ENCODE assay signal across 17 mouse cellular contexts in genomic region chr16:90360327-90360726, GRCm38 (mm10). TPM values are rescaled to one million over a fixed set of nuclear protein-coding genes. Genes with fewer than 3 reads are reported as not detected.
A peak's percentile ranks its signal among the peaks of the same experiment; 100 is the strongest.
DNase-seq lines count a peak whose midpoint lies in the region; ATAC-seq and TF ChIP-seq lines count a peak whose summit lies in the region.
"Had no signal": no experiment of that assay in that cellular context is flagged by ENCODE, and none has a peak within 500 bp of the region (broad histone marks: within the 10 kb centered on the region; RNA-seq: fewer than 3 reads in every experiment).

No protein-coding gene starts in this region.

- no peaks in the 10 kb centered on the region for H3K9me3 ChIP-seq in hindbrain, embryonic 16.5 days (ENCODE audit: control insufficient read depth, low read length)
- no peaks in the 10 kb centered on the region for H3K9me3 ChIP-seq in hindbrain, embryonic 11.5 days (ENCODE audit: control insufficient read depth, low read length)
- H3K9me3 ChIP-seq in embryonic facial prominence, embryonic 15.5 days (replicated peaks), result no peaks in the 10 kb centered on the region
- H3K9me3 ChIP-seq: heart, embryonic 12.5 days; hindbrain, embryonic 10.5 days; kidney, embryonic 15.5 days; liver, embryonic 15.5 days had no signal

- peak; percentile 21 for DNase-seq in gastrocnemius, adult 2 months
- DNase-seq in gastrocnemius, postnatal 4 days (ENCODE audit: low spot score in 2 of 2), result no peak
- DNase-seq in hindbrain, embryonic 11.5 days (ENCODE audit: low spot score), result no peak
- DNase-seq in NIH3T3 (ENCODE audit: low read depth), result peak; percentile 11
- no peak for DNase-seq in MN1 (ENCODE audit: low spot score)
- DNase-seq: B cell, adult 2 months; cerebellum, adult 2 months; gastrocnemius, postnatal 14 days; lung, postnatal 4 days; right cerebral cortex, postnatal 4 days had no signal

- peaks cover 5% of the 10 kb centered on the region; the same call in 1 of the 2 replicates for H3K4me1 ChIP-seq in hindbrain, embryonic 16.5 days (ENCODE audit: control insufficient read depth, insufficient read depth, low read depth, low read length)
- no peaks in the 10 kb centered on the region for H3K4me1 ChIP-seq in hindbrain, embryonic 11.5 days (replicated peaks; ENCODE audit: control insufficient read depth, insufficient read depth, low read length)
- H3K4me1 ChIP-seq in embryonic facial prominence, embryonic 15.5 days, result peaks cover 41% of the 10 kb centered on the region
- H3K4me1 ChIP-seq: liver, embryonic 15.5 days had no signal

- H3K27me3 ChIP-seq in hindbrain, embryonic 16.5 days (replicated peaks; ENCODE audit: control insufficient read depth, insufficient read depth, low read length), result no peaks in the 10 kb centered on the region
- H3K27me3 ChIP-seq in hindbrain, embryonic 11.5 days (ENCODE audit: control insufficient read depth, insufficient read depth, low read length), result no peaks in the 10 kb centered on the region
- H3K27me3 ChIP-seq in embryonic facial prominence, embryonic 15.5 days, result no peaks in the 10 kb centered on the region
- H3K27me3 ChIP-seq: heart, embryonic 12.5 days had no signal

- 45% methylated on average over 7 of the region's 7 CpGs for WGBS in hindbrain, embryonic 16.5 days
- WGBS in hindbrain, embryonic 11.5 days, result 76% methylated on average over 7 of the region's 7 CpGs
- 30% methylated on average over 7 of the region's 7 CpGs for WGBS in embryonic facial prominence, embryonic 15.5 days

- no peak overlapping the region for H3K4me3 ChIP-seq in gastrocnemius, adult 2 months
- no peak overlapping the region for H3K4me3 ChIP-seq in hindbrain, embryonic 16.5 days (ENCODE audit: low read length)
- no peak overlapping the region for H3K4me3 ChIP-seq in hindbrain, embryonic 11.5 days (ENCODE audit: low read depth, low read length)
- no peak overlapping the region for H3K4me3 ChIP-seq in embryonic facial prominence, embryonic 15.5 days (replicated peaks)
- H3K4me3 ChIP-seq: hindbrain, embryonic 10.5 days; kidney, embryonic 15.5 days; liver, embryonic 15.5 days had no signal

- intact Hi-C loops in gastrocnemius, adult 2 months (cut with DNase I), result no loop called here

- ATAC-seq in hindbrain, embryonic 16.5 days, result 0 out of 2 replicates have a peak, but pooled peaks have one; percentile 40
- no peak for ATAC-seq in hindbrain, embryonic 11.5 days (ENCODE audit: low FRiP score)
- no peak for ATAC-seq in embryonic facial prominence, embryonic 15.5 days (ENCODE audit: insufficient number of reproducible peaks, low FRiP score, low TSS enrichment, low read depth)
- ATAC-seq: intestine, embryonic 16.5 days had no signal

- TF ChIP-seq CTCF in gastrocnemius, adult 2 months (IDR thresholded peaks at IDR 0.05), result no peak

- no peak overlapping the region for H3K9ac ChIP-seq in hindbrain, embryonic 16.5 days (ENCODE audit: low read depth, low read length)
- no peak overlapping the region for H3K9ac ChIP-seq in hindbrain, embryonic 11.5 days (ENCODE audit: low read depth, low read length)
- no peak overlapping the region for H3K9ac ChIP-seq in embryonic facial prominence, embryonic 15.5 days
- H3K9ac ChIP-seq: heart, embryonic 12.5 days; kidney, embryonic 15.5 days; liver, embryonic 15.5 days had no signal

- H3K27ac ChIP-seq in gastrocnemius, adult 2 months, result no peak overlapping the region
- H3K27ac ChIP-seq in hindbrain, embryonic 16.5 days (ENCODE audit: low read depth, low read length), result no peak overlapping the region
- H3K27ac ChIP-seq in hindbrain, embryonic 11.5 days (ENCODE audit: low read depth, low read length), result no peak overlapping the region
- 0 out of 2 replicates have a peak overlapping the region, but pooled peaks have one; percentile 18 for H3K27ac ChIP-seq in embryonic facial prominence, embryonic 15.5 days (replicated peaks)
- H3K27ac ChIP-seq: hindbrain, embryonic 10.5 days; kidney, embryonic 15.5 days; liver, embryonic 15.5 days had no signal

- H3K4me2 ChIP-seq in hindbrain, embryonic 16.5 days (ENCODE audit: low read length), result no peak overlapping the region
- H3K4me2 ChIP-seq in hindbrain, embryonic 11.5 days (replicated peaks; ENCODE audit: low read depth, low read length), result no peak overlapping the region
- H3K4me2 ChIP-seq in embryonic facial prominence, embryonic 15.5 days (replicated peaks), result no peak overlapping the region
- H3K4me2 ChIP-seq: kidney, embryonic 15.5 days; liver, embryonic 15.5 days had no signal

- no peaks in the 10 kb centered on the region for H3K36me3 ChIP-seq in hindbrain, embryonic 16.5 days (ENCODE audit: control insufficient read depth, insufficient read depth, low read length)
- no peaks in the 10 kb centered on the region for H3K36me3 ChIP-seq in hindbrain, embryonic 11.5 days (ENCODE audit: control insufficient read depth, insufficient read depth, low read length)
- H3K36me3 ChIP-seq in embryonic facial prominence, embryonic 15.5 days, result no peaks in the 10 kb centered on the region
- H3K36me3 ChIP-seq: heart, embryonic 12.5 days; hindbrain, embryonic 10.5 days; kidney, embryonic 15.5 days; liver, embryonic 15.5 days had no signal

RNA-seq across cellular contexts. Expression of gene Hunk, which starts 25.5 kb away (rescaled TPM):
- under 1 TPM; 0.46 to 0.53 TPM for total RNA-seq in gastrocnemius, adult 2 months (2021)
- 1 to 10 TPM; 6.3 to 7.5 TPM for total RNA-seq in gastrocnemius, postnatal 4 days (2021)
- polyA plus RNA-seq in hindbrain, embryonic 16.5 days (2015; fragmentation: Nextera tagmentation; extraction: Ambion mirVana), result 4.7 and 7.2 TPM in 2 replicates
- 11.0 and 13.1 TPM in 2 replicates for polyA plus RNA-seq in hindbrain, embryonic 11.5 days (2014; fragmentation: Nextera tagmentation; extraction: Ambion mirVana)
- 12.4 and 12.9 TPM in 2 replicates for polyA plus RNA-seq in embryonic facial prominence, embryonic 15.5 days (2015; fragmentation: Nextera tagmentation; extraction: Ambion mirVana)

Comparison
In these comparisons a context has a peak if more than half of its experiments do, and no peak if none do; other contexts are left out.
1. DNase-seq: peak in gastrocnemius, adult 2 months (single experiment) and NIH3T3 (single experiment); none in gastrocnemius, postnatal 4 days (0 of 2), hindbrain, embryonic 11.5 days (single experiment) and MN1 (single experiment).